Mouse (Mus musculus): ENCODE measurements around the gene Eras. TPM values are rescaled to one million over a fixed set of nuclear protein-coding genes. Genes with fewer than 3 reads are reported as not detected.
"Not testable (repeated sequence)": the region's sequence is repeated elsewhere in the genome, so short reads cannot be mapped to it uniquely, and the experiment has no call there.

Gene Eras
- polyA plus RNA-seq, 1 experiment, result not detected

- no peaks in the 10 kb centered on the region for H3K4me1 ChIP-seq (ENCODE audit: control insufficient read depth, insufficient read depth, low read length)
- TF ChIP-seq POLR2A (IDR thresholded peaks at IDR 0.05; ENCODE audit: low read depth, low read length) (no peak), CTCF (IDR thresholded peaks at IDR 0.05; ENCODE audit: borderline replicate concordance, insufficient read depth, low read length) (no peak)
- H3K4me3 ChIP-seq (ENCODE audit: insufficient read depth, low read length), result no peak overlapping the region
- no peak overlapping the region for H3K27ac ChIP-seq (ENCODE audit: insufficient read depth, low read length)
Measured at GRCm38 (mm10) chrX:7910473-7910872, 17.9 kb downstream of the Eras start.

- not testable (repeated sequence) for H3K4me1 ChIP-seq (ENCODE audit: control insufficient read depth, insufficient read depth, low read length); H3K27ac ChIP-seq (ENCODE audit: insufficient read depth, low read length); H3K4me3 ChIP-seq (ENCODE audit: insufficient read depth, low read length)
Measured at GRCm38 (mm10) chrX:7909242-7909641, 19.2 kb downstream of the Eras start, which contains the start of gene Gm10490. Gene Gm10490 (plus strand): TSS chrX:7909542.

- H3K4me3 ChIP-seq (ENCODE audit: insufficient read depth, low read length), result no peak within 1 kb of the TSS
- no peaks in the 10 kb centered on the region for H3K4me1 ChIP-seq (ENCODE audit: control insufficient read depth, insufficient read depth, low read length)
- H3K27ac ChIP-seq (ENCODE audit: insufficient read depth, low read length), result no peak within 1 kb of the TSS
- TF ChIP-seq CTCF (IDR thresholded peaks at IDR 0.05; ENCODE audit: borderline replicate concordance, insufficient read depth, low read length) (no peak), POLR2A (IDR thresholded peaks at IDR 0.05; ENCODE audit: low read depth, low read length) (no peak)
Measured at GRCm38 (mm10) chrX:7907735-7908134, 20.7 kb downstream of the Eras start, which contains the start of gene Gm10491. Gene Gm10491 (minus strand): TSS chrX:7907835.

- Histone ChIP-seq H3K4me3 (ENCODE audit: insufficient read depth, low read length) (no peak overlapping the region), H3K27ac (ENCODE audit: insufficient read depth, low read length) (no peak overlapping the region), H3K4me1 (ENCODE audit: control insufficient read depth, insufficient read depth, low read length) (no peaks in the 10 kb centered on the region)
- no peak for TF ChIP-seq CTCF (IDR thresholded peaks at IDR 0.05; ENCODE audit: borderline replicate concordance, insufficient read depth, low read length)
- no peak for TF ChIP-seq POLR2A (IDR thresholded peaks at IDR 0.05; ENCODE audit: low read depth, low read length)
Measured at GRCm38 (mm10) chrX:7904441-7904840, 24.0 kb downstream of the Eras start.

- Histone ChIP-seq H3K4me3 (ENCODE audit: insufficient read depth, low read length) (peak within 1 kb of the TSS; percentile 84), H3K27ac (ENCODE audit: insufficient read depth, low read length) (peak within 1 kb of the TSS; percentile 91), H3K4me1 (ENCODE audit: control insufficient read depth, insufficient read depth, low read length) (no peaks in the 10 kb centered on the region)
- TF ChIP-seq POLR2A (IDR thresholded peaks at IDR 0.05; ENCODE audit: low read depth, low read length), result peak; percentile 53
- TF ChIP-seq CTCF (IDR thresholded peaks at IDR 0.05; ENCODE audit: borderline replicate concordance, insufficient read depth, low read length), result no peak
Measured at GRCm38 (mm10) chrX:7898880-7899874, 29.2 kb downstream of the Eras start, which contains the start of the genes Pqbp1 and Timm17b. Gene Pqbp1 (minus strand): TSS chrX:7899269. Gene Timm17b (plus strand): TSS chrX:7899357.

- Histone ChIP-seq H3K4me3 (ENCODE audit: insufficient read depth, low read length) (peak overlapping the region; percentile 59), H3K27ac (ENCODE audit: insufficient read depth, low read length) (peak overlapping the region; percentile 91; the same call in 1 of the 2 replicates), H3K4me1 (ENCODE audit: control insufficient read depth, insufficient read depth, low read length) (no peaks in the 10 kb centered on the region)
- TF ChIP-seq POLR2A (IDR thresholded peaks at IDR 0.05; ENCODE audit: low read depth, low read length) (no peak), CTCF (IDR thresholded peaks at IDR 0.05; ENCODE audit: borderline replicate concordance, insufficient read depth, low read length) (no peak)
Measured at GRCm38 (mm10) chrX:7898211-7898610, 30.2 kb downstream of the Eras start.

- peak within 1 kb of the TSS; percentile 69 for H3K27ac ChIP-seq (ENCODE audit: insufficient read depth, low read length)
- TF ChIP-seq POLR2A (IDR thresholded peaks at IDR 0.05; ENCODE audit: low read depth, low read length) (peak; percentile 48), CTCF (IDR thresholded peaks at IDR 0.05; ENCODE audit: borderline replicate concordance, insufficient read depth, low read length) (no peak)
- 0 out of 2 replicates have a peak, but pooled peaks cover 5% of the 10 kb centered on the region for H3K4me1 ChIP-seq (ENCODE audit: control insufficient read depth, insufficient read depth, low read length)
- H3K4me3 ChIP-seq (ENCODE audit: insufficient read depth, low read length), result peak within 1 kb of the TSS; percentile 80
Measured at GRCm38 (mm10) chrX:7883841-7884567, 44.4 kb downstream of the Eras start, which contains the start of gene Slc35a2. Gene Slc35a2 (plus strand): TSS chrX:7884028.

- Histone ChIP-seq H3K27ac (ENCODE audit: insufficient read depth, low read length) (no peak overlapping the region), H3K4me1 (ENCODE audit: control insufficient read depth, insufficient read depth, low read length) (0 out of 2 replicates have a peak, but pooled peaks cover 5% of the 10 kb centered on the region), H3K4me3 (ENCODE audit: insufficient read depth, low read length) (no peak overlapping the region)
- TF ChIP-seq CTCF (IDR thresholded peaks at IDR 0.05; ENCODE audit: borderline replicate concordance, insufficient read depth, low read length) (no peak), POLR2A (IDR thresholded peaks at IDR 0.05; ENCODE audit: low read depth, low read length) (no peak)
Measured at GRCm38 (mm10) chrX:7879819-7880218, 48.6 kb downstream of the Eras start.

GRCm38 (mm10) chrX:7878495-7878894, 49.9 kb downstream of the Eras start:
- Histone ChIP-seq H3K4me1 (ENCODE audit: control insufficient read depth, insufficient read depth, low read length) (0 out of 2 replicates have a peak, but pooled peaks cover 5% of the 10 kb centered on the region), H3K4me3 (ENCODE audit: insufficient read depth, low read length) (peak overlapping the region; percentile 14; the same call in 1 of the 2 replicates), H3K27ac (ENCODE audit: insufficient read depth, low read length) (no peak overlapping the region)
- TF ChIP-seq POLR2A (IDR thresholded peaks at IDR 0.05; ENCODE audit: low read depth, low read length) (no peak), CTCF (IDR thresholded peaks at IDR 0.05; ENCODE audit: borderline replicate concordance, insufficient read depth, low read length) (no peak)

Data from embryonic fibroblast, embryonic 13.5 days (primary cell).